Mouse (Mus musculus) MEL (cell line): ENCODE data around the gene Gbx2. TPM values are rescaled to one million over a fixed set of nuclear protein-coding genes. Genes with fewer than 3 reads are reported as not detected.

Experiments used
- DNase-seq: peaks from one replicate; pipeline ENCODE4 v3.0.0; 2011; ENCODE audit warnings: low read depth, low spot score
- H3K27ac ChIP-seq: 2 replicates; pipeline ENCODE4 v1.5.1; 2012; ENCODE audit warnings: low read depth, mild to moderate bottlenecking, control low read depth, low read length, moderate library complexity; ENCODE audit not compliant: control insufficient read depth
- H3K27me3 ChIP-seq, 2 experiments: fragments of 150-350 bp in 1 of 2; sonication (generic) in 1 of 2; 2 replicates each; pipeline ENCODE4 v1.6.1; 2012; ENCODE audit warnings: low read length in 2 of 2, mild to moderate bottlenecking in 2 of 2, improper control_type of control experiment in 1 of 2, moderate library complexity in 1 of 2; ENCODE audit not compliant: insufficient read depth in 2 of 2, control insufficient read depth in 1 of 2
- H3K36me3 ChIP-seq, 2 experiments: 2 replicates each; pipeline ENCODE4 v1.6.1; 2012 to 2014; ENCODE audit warnings: low read length in 2 of 2, improper control_type of control experiment in 1 of 2, inconsistent platforms in 1 of 2, mild to moderate bottlenecking in 1 of 2; ENCODE audit not compliant: insufficient read depth in 2 of 2, control insufficient read depth in 1 of 2
- H3K4me1 ChIP-seq, 2 experiments: fragments of 150-350 bp in 1 of 2; sonication (generic) in 1 of 2; 2 replicates each; pipeline ENCODE4 v1.6.1; 2012; ENCODE audit warnings: low read length in 2 of 2, improper control_type of control experiment in 1 of 2, mild to moderate bottlenecking in 1 of 2; ENCODE audit not compliant: insufficient read depth in 2 of 2, control insufficient read depth in 1 of 2
- H3K4me3 ChIP-seq, 2 experiments: fragments of 150-350 bp in 1 of 2; sonication (generic) in 1 of 2; 2 replicates each; pipeline ENCODE4 v1.5.1; 2012; ENCODE audit warnings: low read depth in 2 of 2, low read length in 2 of 2, mild to moderate bottlenecking in 2 of 2, moderate library complexity in 2 of 2, control low read depth in 1 of 2, improper control_type of control experiment in 1 of 2; ENCODE audit not compliant: control insufficient read depth in 1 of 2, insufficient read depth in 1 of 2
- H3K79me2 ChIP-seq: 2 replicates; pipeline ENCODE4 v1.6.1; 2012; ENCODE audit warnings: mild to moderate bottlenecking, low read length, moderate library complexity; ENCODE audit not compliant: control insufficient read depth, poor library complexity, insufficient read depth
- H3K9ac ChIP-seq: 2 replicates; pipeline ENCODE4 v1.6.1; 2012; ENCODE audit warnings: low read depth, mild to moderate bottlenecking, control low read depth, low read length, moderate library complexity; ENCODE audit not compliant: control insufficient read depth, poor library complexity, severe bottlenecking
- H3K9me3 ChIP-seq: fragments of 150-350 bp; sonication (generic); replicated peaks from 2 replicates; pipeline ENCODE4 v1.6.1; 2012; ENCODE audit warnings: mild to moderate bottlenecking, low read length, improper control_type of control experiment, moderate library complexity; ENCODE audit not compliant: insufficient read depth
- BHLHE40 ChIP-seq: IDR thresholded peaks from 2 replicates; pipeline ENCODE4 v1.6.1; 2012; ENCODE audit warnings: low read depth, mild to moderate bottlenecking, inconsistent platforms, low read length, improper control_type of control experiment, borderline replicate concordance
- CHD2 ChIP-seq: IDR thresholded peaks from 2 replicates; pipeline ENCODE4 v1.6.1; 2011; ENCODE audit warnings: low read length, improper control_type of control experiment
- ETS1 ChIP-seq: IDR thresholded peaks from 2 replicates; pipeline ENCODE4 v1.6.1; 2012; ENCODE audit warnings: low read depth, mild to moderate bottlenecking, inconsistent platforms, low read length, improper control_type of control experiment, moderate library complexity
- HCFC1 ChIP-seq: IDR thresholded peaks from 2 replicates; pipeline ENCODE4 v1.6.1; 2012; ENCODE audit warnings: low read depth, mild to moderate bottlenecking, inconsistent platforms, low read length, improper control_type of control experiment, moderate library complexity
- KAT2A ChIP-seq: conservative IDR thresholded peaks from 2 replicates; pipeline ENCODE4 v1.6.1; 2012; ENCODE audit warnings: low read depth, low read length, improper control_type of control experiment, inconsistent platforms
- MEF2A ChIP-seq: IDR thresholded peaks from 2 replicates; pipeline ENCODE4 v1.6.1; 2014; ENCODE audit warnings: low read depth, mild to moderate bottlenecking, inconsistent platforms, low read length, improper control_type of control experiment; ENCODE audit not compliant: poor library complexity, insufficient replicate concordance, severe bottlenecking; ENCODE audit errors: extremely low read depth
- MXI1 ChIP-seq: IDR thresholded peaks from 2 replicates; pipeline ENCODE4 v1.6.1; 2011; ENCODE audit warnings: mild to moderate bottlenecking, low read depth, low read length, improper control_type of control experiment
- MYB ChIP-seq: IDR thresholded peaks from 2 replicates; pipeline ENCODE4 v1.6.1; 2011; ENCODE audit warnings: mild to moderate bottlenecking, low read depth, low read length, improper control_type of control experiment
- NELFE ChIP-seq: IDR thresholded peaks from 2 replicates; pipeline ENCODE4 v1.6.1; 2011; ENCODE audit warnings: low read depth, low read length, improper control_type of control experiment
- POLR2AphosphoS5 ChIP-seq: IDR thresholded peaks from 2 replicates; pipeline ENCODE4 v1.6.1; 2012; ENCODE audit warnings: low read depth, borderline replicate concordance, mild to moderate bottlenecking, inconsistent platforms, low read length, moderate library complexity, mixed read lengths
- RAD21 ChIP-seq: IDR thresholded peaks from 2 replicates; pipeline ENCODE4 v1.6.1; 2011; ENCODE audit warnings: mild to moderate bottlenecking, low read depth, low read length, improper control_type of control experiment
- RCOR1 ChIP-seq: IDR thresholded peaks from 2 replicates; pipeline ENCODE4 v1.6.1; 2012; ENCODE audit warnings: low read depth, mild to moderate bottlenecking, inconsistent platforms, low read length, improper control_type of control experiment
- SIN3A ChIP-seq: IDR thresholded peaks from 2 replicates; pipeline ENCODE4 v1.6.1; 2012; ENCODE audit warnings: low read length, improper control_type of control experiment, inconsistent platforms
- TAL1 ChIP-seq: IDR thresholded peaks from 2 replicates; pipeline ENCODE4 v1.6.1; 2012; ENCODE audit warnings: mild to moderate bottlenecking, inconsistent platforms, low read length, moderate library complexity, mixed read lengths
- TCF12 ChIP-seq: IDR thresholded peaks from 2 replicates; pipeline ENCODE4 v1.6.1; 2014; ENCODE audit warnings: low read depth, mild to moderate bottlenecking, inconsistent platforms, low read length, improper control_type of control experiment, moderate library complexity
- UBTF ChIP-seq: IDR thresholded peaks from 2 replicates; pipeline ENCODE4 v1.6.1; 2012; ENCODE audit warnings: low read depth, mild to moderate bottlenecking, inconsistent platforms, low read length, improper control_type of control experiment, moderate library complexity, borderline replicate concordance; ENCODE audit not compliant: insufficient read depth
- USF1 ChIP-seq: IDR thresholded peaks from 2 replicates; pipeline ENCODE4 v1.6.1; 2014; ENCODE audit warnings: low read depth, mild to moderate bottlenecking, inconsistent platforms, low read length, improper control_type of control experiment, moderate library complexity
- ZC3H11A ChIP-seq: IDR thresholded peaks from 2 replicates; pipeline ENCODE4 v1.6.1; 2012; ENCODE audit warnings: low read depth, mild to moderate bottlenecking, inconsistent platforms, low read length, improper control_type of control experiment
- ZKSCAN1 ChIP-seq: IDR thresholded peaks from 2 replicates; pipeline ENCODE4 v1.6.1; 2012; ENCODE audit warnings: low read depth, mild to moderate bottlenecking, inconsistent platforms, low read length, improper control_type of control experiment, moderate library complexity
- ZMIZ1 ChIP-seq: IDR thresholded peaks from 2 replicates; pipeline ENCODE4 v1.6.1; 2012; ENCODE audit warnings: low read depth, mild to moderate bottlenecking, inconsistent platforms, low read length, improper control_type of control experiment, moderate library complexity
- ZNF384 ChIP-seq: IDR thresholded peaks from 2 replicates; pipeline ENCODE4 v1.6.1; 2012; ENCODE audit warnings: low read depth, mild to moderate bottlenecking, inconsistent platforms, low read length, improper control_type of control experiment
- polyA plus RNA-seq, 2 experiments: library from polyadenylated mRNA; stranded (reverse) in 1 of 2; unstranded in 1 of 2; fragments of >175 nt in 1 of 2; fragments of >200 nt in 1 of 2; gene quantifications; 2 replicates each; pipeline versions ENCODE4 v1.2.1 to v1.2.4; 2012; ENCODE audit warnings: low replicate concordance in 2 of 2, low read depth in 1 of 2; ENCODE audit not compliant: insufficient read length in 2 of 2, insufficient read depth in 1 of 2, missing spikeins in 1 of 2
- total RNA-seq: library from RNA; depleted of rRNA; stranded (reverse); fragments of 300-350 nt; gene quantifications from 2 replicates; pipeline ENCODE4 v1.2.3, GENCODE M21; 2012

Gbx2 gene
- total and polyA plus RNA-seq, 3 experiments = not detected

GRCm38 (mm10) chr1:89929181-89929580 lies 1.8 kb downstream of the Gbx2 start:
- H3K27ac ChIP-seq = no peak overlapping the region
- no peaks in the 10 kb centered on the region for H3K27me3 ChIP-seq
- DNase-seq = no peak
- H3K79me2 ChIP-seq = no peaks in the 10 kb centered on the region
- no peaks in the 10 kb centered on the region for H3K36me3 ChIP-seq
- H3K4me1 ChIP-seq = no peaks in the 10 kb centered on the region
- no peak overlapping the region for H3K4me3 ChIP-seq
- H3K9ac ChIP-seq = no peak overlapping the region
- no peaks in the 10 kb centered on the region for H3K9me3 ChIP-seq
- TF ChIP-seq SIN3A = no peak
- no peak for TF ChIP-seq USF1
- no peak for TF ChIP-seq TCF12
- TF ChIP-seq MEF2A = no peak
- no peak for TF ChIP-seq ZKSCAN1
- no peak for TF ChIP-seq TAL1
- TF ChIP-seq BHLHE40 = no peak
- TF ChIP-seq CHD2 = no peak
- no peak for TF ChIP-seq HCFC1
- no peak for TF ChIP-seq ETS1
- TF ChIP-seq UBTF = no peak

- no peak for DNase-seq
- Histone ChIP-seq H3K27ac (no peak overlapping the region), H3K4me1 (no peaks in the 10 kb centered on the region), H3K79me2 (no peaks in the 10 kb centered on the region), H3K9me3 (no peaks in the 10 kb centered on the region), H3K27me3 (no peaks in the 10 kb centered on the region), H3K4me3 (no peak overlapping the region), H3K36me3 (no peaks in the 10 kb centered on the region), H3K9ac (no peak overlapping the region)
- TF ChIP-seq MYB (no peak), NELFE (no peak), MXI1 (no peak), ZC3H11A (no peak), MEF2A (no peak), ZMIZ1 (no peak), KAT2A (no peak), RAD21 (no peak), ZNF384 (no peak), CHD2 (no peak), TCF12 (no peak), POLR2AphosphoS5 (no peak), RCOR1 (no peak)
These were observed 2.3 kb downstream of the Gbx2 start for GRCm38 (mm10) chr1:89928676-89929075.
